Mouse (Mus musculus) left cerebral cortex, postnatal 36 days (tissue): Measurements from ENCODE around the gene Tdrd7. TPM values are rescaled to one million over a fixed set of nuclear protein-coding genes. Genes with fewer than 3 reads are reported as not detected.

Experiments used
- DNase-seq, 2 experiments: peaks; one replicate each; pipeline ENCODE4 v3.0.0; 2021 to 2022; ENCODE audit warnings: low spot score in 2 of 2, mixed read lengths in 1 of 2
- intact Hi-C: fragments of 180-260 bp; cut with DNase I; formaldehyde crosslinking; loops from one replicate; pipeline ENCODE4 v1.15.1; 2025
- total RNA-seq, 2 experiments: library from RNA; stranded (reverse); gene quantifications; 2 replicates each; pipeline ENCODE4 v1.2.3; 2021

Gene Tdrd7
- total RNA-seq, 2 experiments from 2014 or later = 24.7 to 24.9 TPM

GRCm38 (mm10) chr4:46072631-46073030, 107.5 kb downstream of the Tdrd7 start:
- intact Hi-C loops = no loop called here
- DNase-seq = no peak

- DNase-seq = no peak
- intact Hi-C loops = no loop called here
These were observed 108.6 kb downstream of the Tdrd7 start for GRCm38 (mm10) chr4:46073736-46074135.

DNA sequence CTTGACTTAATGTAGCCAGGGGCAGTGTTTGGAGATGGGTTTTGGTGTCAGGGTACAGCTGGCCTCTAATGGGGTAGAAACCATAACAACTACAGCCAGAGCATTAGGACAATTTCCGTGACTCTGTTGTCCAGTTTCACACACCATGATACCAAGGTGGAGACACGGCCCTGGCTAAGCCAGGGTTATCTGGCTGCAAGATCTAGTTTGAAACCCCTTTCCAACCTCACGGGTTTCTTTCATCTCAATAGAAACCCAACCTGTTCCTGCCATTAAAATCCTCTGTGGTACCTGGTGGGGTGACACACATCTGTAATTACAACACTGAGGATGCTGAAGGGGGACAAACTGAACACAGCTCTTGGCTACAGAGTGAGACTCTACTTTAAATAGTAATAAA, 110.5 kb downstream of the Tdrd7 start:
- DNase-seq = no peak
- intact Hi-C loops = no loop called here

DNA sequence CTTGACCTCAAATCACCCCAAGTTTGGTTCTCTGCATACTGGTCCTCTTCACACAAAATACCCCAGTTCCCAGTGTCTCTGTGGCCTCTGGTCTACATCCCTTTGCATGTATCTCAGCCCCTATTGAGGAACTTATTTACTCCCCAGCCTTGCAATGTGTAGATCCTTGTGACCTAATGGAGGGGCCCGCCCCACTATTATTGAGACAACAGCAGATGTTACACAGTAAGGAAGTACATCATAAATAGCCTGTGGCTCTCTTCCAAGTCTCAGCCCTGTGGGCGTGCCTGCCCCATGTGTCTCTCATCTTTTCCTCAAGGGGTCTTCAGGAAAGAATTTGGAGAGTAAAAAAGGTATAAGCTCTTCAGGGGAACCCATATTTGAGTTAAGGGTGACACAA, 111.8 kb downstream of the Tdrd7 start:
- no peak for DNase-seq
- intact Hi-C loops = no loop called here

DNA sequence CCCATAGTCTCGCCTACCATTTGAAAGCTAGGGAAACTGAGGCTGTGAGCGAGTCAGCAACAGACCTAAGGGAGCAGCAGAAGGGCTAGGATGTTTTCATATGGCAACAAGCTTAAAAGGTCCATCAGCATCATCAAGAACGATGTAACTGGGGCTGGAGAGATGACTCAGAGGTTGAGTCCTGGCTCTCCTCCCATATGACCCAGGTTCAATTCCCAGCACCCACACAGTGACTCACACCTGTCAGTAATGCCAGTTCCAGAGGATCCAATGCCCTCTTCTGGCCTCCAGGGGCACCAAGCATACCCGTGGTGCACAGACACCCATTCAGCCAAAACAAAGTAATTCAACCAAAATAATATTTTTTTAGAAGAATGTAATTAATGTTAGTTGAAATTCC, 115.1 kb downstream of the Tdrd7 start:
- DNase-seq = no peak
- intact Hi-C loops = no loop called here

- intact Hi-C loops = no loop called here
- DNase-seq = no peak
These were observed 117.4 kb downstream of the Tdrd7 start for GRCm38 (mm10) chr4:46082555-46082954.

Other genes starting within 250 kb of the Tdrd7 start
- gene Aldh1b1, start 166.3 kb upstream of the Tdrd7 start, total RNA-seq = 1 to 10 TPM; 4.6 to 7.1 TPM
- 1 to 10 TPM in 1 of 2 experiments, under 1 TPM in 1; 0.67 to 1.0 TPM for gene Igfbpl1, start 138.4 kb upstream of the Tdrd7 start, total RNA-seq
- not detected for gene Stra6l, start 116.7 kb upstream of the Tdrd7 start, total RNA-seq
- under 1 TPM; 0.12 to 0.14 TPM for gene Ccdc180, start 75.0 kb upstream of the Tdrd7 start, total RNA-seq
- gene Tmod1, start 73.6 kb downstream of the Tdrd7 start, total RNA-seq = 10 to 100 TPM; 43.6 to 49.5 TPM
- 10 to 100 TPM; 43.3 to 49.9 TPM for gene Ncbp1, start 173.3 kb downstream of the Tdrd7 start, total RNA-seq
- gene Tstd2, start 173.4 kb downstream of the Tdrd7 start, total RNA-seq = 10 to 100 TPM; 14.3 to 21.4 TPM
- gene Xpa, start 231.0 kb downstream of the Tdrd7 start, total RNA-seq = 10 to 100 TPM; 10.4 to 12.9 TPM